Mouse (Mus musculus): Measurements from ENCODE around the gene Gm9733.
"Not testable (repeated sequence)": the region's sequence is repeated elsewhere in the genome, so short reads cannot be mapped to it uniquely, and the experiment has no call there.

GRCm38 (mm10) chr3:15355690-15356089 lies 23.6 kb upstream of the Gm9733 start:
- TF ChIP-seq POLR2A (IDR thresholded peaks at IDR 0.05; ENCODE audit: borderline replicate concordance, insufficient read depth, low read length); CTCF (IDR thresholded peaks at IDR 0.05; ENCODE audit: borderline replicate concordance, insufficient read depth, low read depth, low read length): not testable (repeated sequence)

All from cerebellum, adult 2 months (tissue).